8 mouse cellular contexts compared by ENCODE assay signal in the genomic region with DNA sequence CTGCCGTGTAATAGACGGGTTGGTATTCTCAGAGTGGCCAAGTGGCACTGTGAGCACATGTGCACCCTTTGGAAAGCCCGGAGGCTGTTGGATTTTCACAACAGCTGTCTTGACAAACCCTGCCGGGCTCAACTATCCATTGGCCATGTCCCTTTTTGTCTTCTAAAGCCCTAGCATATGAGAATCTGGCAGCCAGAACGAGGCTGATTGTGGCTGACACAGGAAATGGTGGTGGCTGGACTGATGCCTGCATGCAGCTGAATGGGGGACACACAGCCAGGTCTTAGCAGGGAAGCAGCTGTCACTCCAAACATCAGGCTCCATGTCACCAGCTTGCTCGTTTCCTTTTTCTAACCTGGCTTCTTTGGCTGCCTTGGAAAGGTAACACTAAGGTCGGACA. TPM values are rescaled to one million over a fixed set of nuclear protein-coding genes. Genes with fewer than 3 reads are reported as not detected.
DNase-seq lines count a peak whose midpoint lies in the region; ATAC-seq and TF ChIP-seq lines count a peak whose summit lies in the region.

No protein-coding gene starts in this region.

- no peaks in the 10 kb centered on the region for H3K9me3 ChIP-seq in hindbrain, embryonic 12.5 days (replicated peaks)

- H3K27ac ChIP-seq in hindbrain, embryonic 12.5 days = peak overlapping the region; percentile 98
- no peak overlapping the region for H3K27ac ChIP-seq in left cerebral cortex, adult 2 months

- H3K4me1 ChIP-seq in hindbrain, embryonic 12.5 days = peaks cover 31% of the 10 kb centered on the region

- H3K4me3 ChIP-seq in hindbrain, embryonic 12.5 days = no peak overlapping the region
- no peak overlapping the region for H3K4me3 ChIP-seq in left cerebral cortex, adult 2 months

- peak overlapping the region; percentile 89; the same call in 1 of the 2 replicates for H3K4me2 ChIP-seq in hindbrain, embryonic 12.5 days (replicated peaks)

- H3K36me3 ChIP-seq in hindbrain, embryonic 12.5 days = no peaks in the 10 kb centered on the region

- no peak for TF ChIP-seq CTCF in left cerebral cortex, adult 2 months (IDR thresholded peaks at IDR 0.05)

- H3K9ac ChIP-seq in hindbrain, embryonic 12.5 days = no peak overlapping the region

- 49% methylated on average over 7 of the region's 7 CpGs for WGBS in hindbrain, embryonic 12.5 days

- no peaks in the 10 kb centered on the region for H3K27me3 ChIP-seq in hindbrain, embryonic 12.5 days

- intact Hi-C loops in left cerebral cortex, adult 2 months (cut with DNase I) = no loop called here

- peak; percentile 27 for DNase-seq in adrenal gland, postnatal 14 days
- no peak for DNase-seq in adrenal gland, adult (ENCODE audit: inconsistent age in 2 of 2, low spot score in 1 of 2)
- peak; percentile 69 to 76 for DNase-seq in right cerebral cortex, postnatal 10 days (ENCODE audit: low spot score in 2 of 2)
- no peak for DNase-seq in right cerebral cortex, adult 18-20 months
- DNase-seq in spleen, postnatal 14 days (ENCODE audit: low spot score in 2 of 2) = no peak
- no peak for DNase-seq in left cerebral cortex, adult 2 months (ENCODE audit: extremely low spot score in 1 of 2, low spot score in 2 of 2)

- no peak for ATAC-seq in hindbrain, embryonic 12.5 days (ENCODE audit: low FRiP score)
- peak; percentile 49 for ATAC-seq in megakaryocyte progenitor cell, adult 5-6 weeks (replicated peaks; ENCODE audit: poor library complexity)

RNA-seq across cellular contexts. Expression of a gene that starts 0.7 kb away (rescaled TPM):
- 346 and 353 TPM in 2 replicates for total RNA-seq in adrenal gland, postnatal 14 days (2021)
- 450 and 504 TPM in 2 replicates for polyA plus RNA-seq in hindbrain, embryonic 12.5 days (2016; fragmentation: Nextera tagmentation; extraction: Ambion mirVana)
- total RNA-seq in megakaryocyte progenitor cell, adult 5-6 weeks (2015) = 94.1 and 104 TPM in 2 replicates
- 59.8 and 77.3 TPM in 2 replicates for total RNA-seq in megakaryocyte progenitor cell, adult 5-6 weeks (2017)
- 100 to 1,000 TPM; 572 to 615 TPM for total RNA-seq in left cerebral cortex, adult 2 months (2021)

RNA-seq across cellular contexts. Expression of a gene that starts 36.7 kb away (rescaled TPM):
- 31.9 and 40.0 TPM in 2 replicates for total RNA-seq in adrenal gland, postnatal 14 days (2021)
- polyA plus RNA-seq in hindbrain, embryonic 12.5 days (2016; fragmentation: Nextera tagmentation; extraction: Ambion mirVana) = 25.1 and 27.5 TPM in 2 replicates
- 7.4 and 8.8 TPM in 2 replicates for total RNA-seq in megakaryocyte progenitor cell, adult 5-6 weeks (2015)
- total RNA-seq in megakaryocyte progenitor cell, adult 5-6 weeks (2017) = 6.4 and 6.9 TPM in 2 replicates
- 10 to 100 TPM; 18.6 to 19.2 TPM for total RNA-seq in left cerebral cortex, adult 2 months (2021)

Comparison
In these comparisons a context has a peak if more than half of its experiments do, and no peak if none do; other contexts are left out.
1. DNase-seq: peak in adrenal gland, postnatal 14 days (single experiment) and right cerebral cortex, postnatal 10 days (2 of 2); none in adrenal gland, adult (0 of 2), right cerebral cortex, adult 18-20 months (single experiment), spleen, postnatal 14 days (0 of 2) and left cerebral cortex, adult 2 months (0 of 2).